Mouse (Mus musculus) kidney, postnatal 36 days (tissue): Measurements from ENCODE around the gene Stag2.

Experiments
- DNase-seq, 2 experiments: peaks; one replicate each; pipeline ENCODE4 v3.0.0; 2021 to 2022; ENCODE audit warnings: mixed read lengths in 2 of 2

Stag2 gene

DNA sequence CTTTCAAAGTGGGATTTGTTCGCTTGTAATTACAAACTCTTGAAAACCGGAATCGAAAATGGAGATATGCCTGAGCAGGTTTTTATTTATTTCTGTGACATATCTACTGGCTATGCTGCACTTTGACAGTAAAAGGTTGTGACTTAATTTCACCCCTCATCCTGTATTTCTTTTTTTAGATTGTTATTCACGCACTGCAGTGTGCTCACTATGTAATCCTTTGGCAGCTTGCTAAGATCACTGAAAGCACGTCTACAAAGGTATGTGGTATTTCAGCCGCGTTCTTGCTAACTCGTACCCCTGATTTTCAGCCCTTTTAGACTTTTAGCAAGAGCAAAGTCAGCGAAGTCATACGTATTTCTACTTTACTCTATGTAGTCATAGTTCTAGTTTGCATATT, 101.2 kb downstream of the Stag2 start:
- no peak for DNase-seq

DNA sequence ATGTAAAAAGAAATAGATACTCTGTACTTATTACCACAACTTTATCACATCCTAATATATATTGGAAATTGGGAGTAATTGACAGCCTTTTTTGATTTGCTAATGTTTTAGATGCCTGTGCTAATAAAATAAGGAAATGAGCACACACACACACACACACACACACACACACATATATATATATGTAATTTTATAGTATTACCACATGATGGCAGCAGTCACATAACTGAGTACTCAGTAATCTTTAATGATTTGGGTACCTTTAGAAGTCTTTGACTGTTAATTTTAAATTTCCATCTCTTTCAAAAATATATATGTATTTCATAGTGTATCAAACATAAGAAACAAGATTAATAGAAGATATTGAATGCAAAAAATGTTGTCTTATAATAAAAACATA, 123.6 kb downstream of the Stag2 start:
- peak in 1 of 2 experiments; percentile 1 for DNase-seq

DNA sequence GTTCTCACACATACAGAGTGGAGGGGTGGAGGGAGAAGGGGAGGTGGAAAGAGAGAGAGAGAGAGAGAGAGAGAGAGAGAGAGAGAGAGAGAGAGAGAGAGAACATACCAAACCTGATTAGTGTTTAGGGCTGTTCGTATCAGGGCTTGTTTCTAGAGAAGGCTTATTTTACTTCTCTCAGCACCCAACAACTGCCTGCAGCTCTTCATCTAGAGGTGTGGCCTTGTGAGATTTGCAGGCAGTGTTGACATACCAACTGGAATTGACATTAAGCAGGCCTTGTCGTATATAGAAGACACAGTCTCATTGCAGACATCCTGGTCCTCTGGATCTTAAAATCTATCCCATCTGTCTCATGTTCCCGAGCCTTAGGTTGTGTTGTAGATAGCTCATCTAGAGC, 141.1 kb downstream of the Stag2 start:
- no peak for DNase-seq

DNA sequence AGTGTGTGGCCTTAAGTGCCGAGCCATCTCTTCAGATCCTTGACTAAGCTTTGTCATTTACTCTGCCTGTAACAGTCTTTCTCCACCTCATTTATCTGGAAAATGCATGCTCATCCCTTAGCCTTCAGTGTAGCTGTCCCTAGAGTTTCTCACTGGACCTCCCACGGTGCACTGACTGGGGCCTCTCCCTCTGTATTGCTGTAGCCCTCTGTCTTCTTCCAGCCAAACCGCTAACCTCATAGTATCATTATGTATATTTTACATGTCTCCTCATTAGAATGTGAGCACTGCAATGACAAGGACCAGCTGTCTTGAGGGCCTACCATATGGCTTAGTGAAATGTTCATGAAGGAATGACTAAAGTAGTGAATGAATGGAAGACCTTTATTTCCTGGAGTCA, 166.1 kb downstream of the Stag2 start:
- no peak for DNase-seq

DNA sequence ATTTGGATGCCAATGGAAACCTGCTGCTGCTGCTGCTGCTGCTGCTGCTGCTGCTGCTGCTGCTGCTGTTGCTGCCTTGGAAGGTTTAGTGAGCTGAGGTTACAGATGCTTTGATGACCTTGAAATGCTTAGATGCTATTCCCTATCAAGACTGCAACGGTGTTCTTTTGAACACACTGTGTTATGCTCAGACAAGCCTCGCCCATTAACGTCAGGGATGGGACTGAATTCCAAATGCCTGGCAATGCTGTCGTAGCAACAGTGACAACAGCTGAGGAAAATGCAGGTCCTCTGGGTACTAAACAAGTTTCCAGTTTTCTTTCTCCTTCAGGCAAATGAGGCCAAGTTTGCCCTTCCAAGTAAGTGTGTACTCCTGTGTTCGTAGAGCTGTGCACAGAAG, 171.3 kb downstream of the Stag2 start:
- DNase-seq, result no peak

DNA sequence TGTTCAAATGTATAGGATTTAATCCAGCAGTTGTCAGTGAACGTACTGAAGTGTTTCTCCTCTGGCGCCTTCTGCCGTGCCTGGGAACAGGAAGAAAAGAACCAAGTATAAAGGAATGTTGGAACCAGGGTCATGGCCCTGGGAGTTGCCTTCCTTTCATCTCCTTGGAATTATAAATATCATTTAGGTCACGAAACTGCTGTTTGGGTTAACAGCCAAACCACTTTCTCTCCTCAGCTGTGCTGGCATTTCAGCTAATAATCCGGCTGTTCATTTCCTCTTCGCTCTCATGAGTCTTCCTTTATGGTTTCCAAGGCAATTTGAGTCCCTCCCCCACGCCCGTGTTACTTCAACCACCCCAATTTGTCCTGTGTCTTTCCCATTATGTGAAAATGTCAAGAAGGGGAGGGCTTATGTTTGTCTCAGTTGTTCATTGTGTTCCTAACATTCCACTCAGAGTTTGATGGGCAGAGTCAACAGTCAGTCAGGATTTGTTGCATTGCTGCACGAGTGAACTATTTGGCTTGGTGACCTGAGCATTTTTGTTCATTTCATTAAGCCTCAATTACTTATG, 172.2 kb downstream of the Stag2 start:
- no peak for DNase-seq

DNA sequence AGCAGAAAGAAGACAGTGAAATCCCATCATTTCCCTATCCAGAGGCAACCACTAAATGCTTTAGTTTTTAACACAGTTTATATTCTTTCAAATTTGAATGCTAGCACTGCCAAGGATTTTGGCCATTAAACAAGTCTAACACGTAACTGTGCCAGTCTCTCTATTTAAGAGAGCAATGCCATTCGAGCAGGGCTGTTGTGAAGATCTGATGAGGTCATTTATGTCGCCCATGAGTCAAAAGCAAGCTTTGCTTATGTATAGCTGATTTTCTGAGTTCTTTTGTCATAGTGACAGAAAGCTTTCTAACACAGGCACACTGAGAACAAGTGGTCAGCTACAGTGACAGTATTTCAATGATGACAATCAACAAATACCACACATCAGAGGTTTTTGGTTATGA, 175.7 kb downstream of the Stag2 start:
- no peak for DNase-seq
